ENCODE assay signal across 16 mouse cellular contexts in the genomic region with DNA sequence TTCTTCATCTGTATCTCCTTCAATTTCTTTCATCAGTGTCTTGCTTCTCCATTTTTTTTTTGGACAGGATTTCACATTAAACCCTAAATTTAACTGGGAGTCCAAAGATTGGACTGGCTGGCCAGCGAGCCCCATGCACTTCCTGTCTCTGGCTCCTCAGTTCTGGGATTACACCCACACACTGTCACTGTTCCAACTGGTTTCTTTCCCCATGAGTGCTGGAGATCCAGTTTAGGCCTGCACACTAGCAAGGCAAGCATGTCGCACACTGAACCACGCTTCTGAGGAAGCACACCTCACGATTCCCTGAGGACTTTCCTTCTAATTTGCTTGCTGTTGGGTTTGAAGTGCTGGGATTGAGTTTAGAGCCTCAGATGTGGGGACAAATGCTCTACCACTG. TPM values are rescaled to one million over a fixed set of nuclear protein-coding genes. Genes with fewer than 3 reads are reported as not detected.
A peak's percentile ranks its signal among the peaks of the same experiment; 100 is the strongest.
DNase-seq lines count a peak whose midpoint lies in the region; ATAC-seq and TF ChIP-seq lines count a peak whose summit lies in the region.
"Had no signal": no experiment of that assay in that cellular context is flagged by ENCODE, and none has a peak within 500 bp of the region (broad histone marks: within the 10 kb centered on the region; RNA-seq: fewer than 3 reads in every experiment).

No protein-coding gene starts in this region.

- no peaks in the 10 kb centered on the region for H3K9me3 ChIP-seq in heart, embryonic 10.5 days
- H3K9me3 ChIP-seq in lung, postnatal 0 days (ENCODE audit: low read length): no peaks in the 10 kb centered on the region
- H3K9me3 ChIP-seq in midbrain, postnatal 0 days (ENCODE audit: low read length): no peaks in the 10 kb centered on the region
- H3K9me3 ChIP-seq: liver, embryonic 12.5 days; midbrain, embryonic 15.5 days had no signal

- peak; percentile 59 to 73 for DNase-seq in heart, adult 18-20 months
- no peak for DNase-seq in heart, embryonic 10.5 days (ENCODE audit: low spot score)
- peak; percentile 13 for DNase-seq in lung, postnatal 0 days (ENCODE audit: low spot score)
- DNase-seq in lung, postnatal 36 days: no peak
- DNase-seq in heart, postnatal 4 days: peak; percentile 45
- DNase-seq in ovary, postnatal 10 days (ENCODE audit: low spot score): no peak
- DNase-seq in midbrain, postnatal 0 days (ENCODE audit: low spot score): no peak
- DNase-seq: kidney, adult 18-20 months; lung, embryonic 14.5 days; right cerebral cortex, postnatal 14 days; thymus, postnatal 14 days had no signal

- TF ChIP-seq POLR2A in embryonic fibroblast, embryonic 13.5 days (IDR thresholded peaks at IDR 0.05; ENCODE audit: low read depth, low read length): no peak

- H3K27me3 ChIP-seq in heart, embryonic 10.5 days (ENCODE audit: insufficient read depth, poor library complexity, severe bottlenecking): no peaks in the 10 kb centered on the region
- no peaks in the 10 kb centered on the region for H3K27me3 ChIP-seq in lung, postnatal 0 days (replicated peaks; ENCODE audit: insufficient read depth, low read length)
- no peaks in the 10 kb centered on the region for H3K27me3 ChIP-seq in midbrain, postnatal 0 days (ENCODE audit: insufficient read depth, low read length)
- H3K27me3 ChIP-seq: liver, embryonic 12.5 days; midbrain, embryonic 15.5 days had no signal

- H3K4me2 ChIP-seq in lung, postnatal 0 days (replicated peaks; ENCODE audit: low read depth, low read length): no peak overlapping the region
- no peak overlapping the region for H3K4me2 ChIP-seq in midbrain, postnatal 0 days (ENCODE audit: low read depth, low read length, poor library complexity, severe bottlenecking)
- H3K4me2 ChIP-seq: liver, embryonic 12.5 days; lung, embryonic 14.5 days; midbrain, embryonic 15.5 days had no signal

- no peak for TF ChIP-seq EP300 in lung, postnatal 0 days (IDR thresholded peaks at IDR 0.05)

- H3K9ac ChIP-seq in lung, postnatal 0 days (replicated peaks; ENCODE audit: low read depth): no peak overlapping the region
- no peak overlapping the region for H3K9ac ChIP-seq in midbrain, postnatal 0 days (replicated peaks; ENCODE audit: low read length, poor library complexity, severe bottlenecking)
- H3K9ac ChIP-seq: liver, embryonic 12.5 days; lung, embryonic 14.5 days; midbrain, embryonic 15.5 days had no signal

- H3K4me1 ChIP-seq in heart, embryonic 10.5 days: peaks cover 3% of the 10 kb centered on the region; the same call in 1 of the 2 replicates
- H3K4me1 ChIP-seq in lung, postnatal 0 days (ENCODE audit: insufficient read depth, low read depth, low read length): no peaks in the 10 kb centered on the region
- H3K4me1 ChIP-seq in embryonic fibroblast, embryonic 13.5 days (ENCODE audit: control insufficient read depth, insufficient read depth, low read length): peaks cover 3% of the 10 kb centered on the region; the same call in 1 of the 2 replicates
- no peaks in the 10 kb centered on the region for H3K4me1 ChIP-seq in midbrain, postnatal 0 days (ENCODE audit: insufficient read depth, low read length)
- H3K4me1 ChIP-seq: liver, embryonic 12.5 days; midbrain, embryonic 15.5 days had no signal

- WGBS in heart, embryonic 10.5 days: 78% methylated on average over 4 of the region's 4 CpGs
- 73% methylated on average over 4 of the region's 4 CpGs for WGBS in lung, postnatal 0 days
- 86% methylated on average over 4 of the region's 4 CpGs for WGBS in midbrain, postnatal 0 days

- TF ChIP-seq CTCF in lung, postnatal 0 days (IDR thresholded peaks at IDR 0.05): no peak
- TF ChIP-seq CTCF in embryonic fibroblast, embryonic 13.5 days (IDR thresholded peaks at IDR 0.05; ENCODE audit: borderline replicate concordance, insufficient read depth, low read length): no peak
- TF ChIP-seq CTCF in midbrain, postnatal 0 days (IDR thresholded peaks at IDR 0.05): no peak

- no peak overlapping the region for H3K27ac ChIP-seq in heart, embryonic 10.5 days
- no peak overlapping the region for H3K27ac ChIP-seq in lung, postnatal 0 days (ENCODE audit: low read length)
- peak overlapping the region; percentile 0; the same call in 1 of the 2 replicates for H3K27ac ChIP-seq in embryonic fibroblast, embryonic 13.5 days (ENCODE audit: insufficient read depth, low read length)
- no peak overlapping the region for H3K27ac ChIP-seq in midbrain, postnatal 0 days (ENCODE audit: low read depth, low read length)
- H3K27ac ChIP-seq: liver, embryonic 12.5 days; midbrain, embryonic 15.5 days; stomach, postnatal 0 days had no signal

- no peaks in the 10 kb centered on the region for H3K36me3 ChIP-seq in heart, embryonic 10.5 days
- H3K36me3 ChIP-seq in lung, postnatal 0 days (ENCODE audit: insufficient read depth, low read length): no peaks in the 10 kb centered on the region
- no peaks in the 10 kb centered on the region for H3K36me3 ChIP-seq in midbrain, postnatal 0 days (ENCODE audit: insufficient read depth, low read length)
- H3K36me3 ChIP-seq: liver, embryonic 12.5 days; midbrain, embryonic 15.5 days had no signal

- no peak overlapping the region for H3K4me3 ChIP-seq in heart, embryonic 10.5 days
- H3K4me3 ChIP-seq in lung, postnatal 0 days (ENCODE audit: low read depth, low read length): no peak overlapping the region
- H3K4me3 ChIP-seq in embryonic fibroblast, embryonic 13.5 days (ENCODE audit: insufficient read depth, low read length): no peak overlapping the region
- H3K4me3 ChIP-seq in midbrain, postnatal 0 days (ENCODE audit: low read depth, low read length): no peak overlapping the region
- H3K4me3 ChIP-seq: liver, embryonic 12.5 days; midbrain, embryonic 15.5 days had no signal

- ATAC-seq in lung, postnatal 0 days: no peak
- ATAC-seq in midbrain, postnatal 0 days (ENCODE audit: low FRiP score): no peak
- ATAC-seq: forebrain, embryonic 14.5 days; liver, embryonic 12.5 days; midbrain, embryonic 15.5 days had no signal

RNA-seq across cellular contexts. Expression of gene Sash1, which starts 50.5 kb away (rescaled TPM):
- total RNA-seq in heart, adult 18-20 months (2021): 10 to 100 TPM; 29.7 to 31.8 TPM
- polyA plus RNA-seq in heart, embryonic 10.5 days (2016; fragmentation: Nextera tagmentation; extraction: Ambion mirVana): 2.5 and 2.7 TPM in 2 replicates
- 10.1 and 13.5 TPM in 2 replicates for polyA plus RNA-seq in lung, postnatal 0 days (2015; fragmentation: Nextera tagmentation; extraction: Ambion mirVana)
- 62.7 TPM in 2 replicates for polyA plus RNA-seq in embryonic fibroblast, embryonic 13.5 days (2011; ENCODE audit: insufficient read length, low read depth, missing spikeins)
- 10 to 100 TPM; 55.8 to 57.3 TPM for total RNA-seq in heart, postnatal 4 days (2021)
- total RNA-seq in midbrain, postnatal 0 days (2014; rRNA removed): 47.4 and 64.1 TPM in 2 replicates
- 4.0 and 5.0 TPM in 2 replicates for polyA plus RNA-seq in midbrain, postnatal 0 days (2015; fragmentation: Nextera tagmentation; extraction: Ambion mirVana)

Comparison
In these comparisons a context has a peak if more than half of its experiments do, and no peak if none do; other contexts are left out.
1. DNase-seq: peak in heart, adult 18-20 months (2 of 2), lung, postnatal 0 days (single experiment) and heart, postnatal 4 days (single experiment); none in heart, embryonic 10.5 days (single experiment), lung, postnatal 36 days (single experiment), ovary, postnatal 10 days (single experiment) and midbrain, postnatal 0 days (single experiment).